Mouse (Mus musculus): ENCODE results near the gene Prr29.

The Prr29 gene

DNA sequence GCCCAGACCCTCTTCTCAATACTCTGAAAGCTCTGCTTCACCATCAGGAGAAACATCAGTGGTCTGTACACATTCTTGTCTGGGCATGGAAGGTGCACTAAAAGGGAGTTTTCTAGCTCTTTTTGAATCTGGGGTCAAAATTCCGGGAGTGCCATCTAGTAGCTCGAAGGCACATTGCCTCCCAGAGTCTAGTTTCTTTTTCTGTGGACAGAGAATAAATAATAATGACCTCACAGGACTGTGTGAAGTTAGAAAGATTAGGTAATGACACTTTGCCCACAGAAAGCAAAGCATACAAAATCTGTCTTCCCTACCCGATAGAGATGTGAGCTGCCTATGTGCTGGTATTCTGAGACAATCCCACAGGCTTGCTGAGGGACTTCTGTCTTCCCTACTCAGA, 45.2 kb downstream of the Prr29 start:
- no peak for DNase-seq

DNA sequence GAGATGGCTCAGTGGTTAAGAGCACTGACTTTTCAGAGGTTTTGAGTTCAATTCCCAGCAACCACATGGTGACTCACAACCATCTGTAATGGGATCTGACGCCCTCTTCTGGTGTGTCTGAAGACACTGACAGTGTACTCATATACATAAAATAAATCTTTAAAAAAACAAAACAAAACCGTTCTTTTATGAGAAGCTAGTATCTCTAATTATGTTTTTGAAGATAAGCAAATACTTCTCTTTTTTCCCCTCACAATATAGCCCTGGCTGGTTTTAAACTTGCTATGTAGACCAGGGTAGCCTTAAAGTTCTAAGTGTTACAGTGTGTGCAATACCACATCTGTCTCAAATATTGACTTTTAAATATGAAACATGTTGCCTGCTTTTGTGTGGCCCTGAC, 45.9 kb downstream of the Prr29 start:
- DNase-seq, result no peak

DNA sequence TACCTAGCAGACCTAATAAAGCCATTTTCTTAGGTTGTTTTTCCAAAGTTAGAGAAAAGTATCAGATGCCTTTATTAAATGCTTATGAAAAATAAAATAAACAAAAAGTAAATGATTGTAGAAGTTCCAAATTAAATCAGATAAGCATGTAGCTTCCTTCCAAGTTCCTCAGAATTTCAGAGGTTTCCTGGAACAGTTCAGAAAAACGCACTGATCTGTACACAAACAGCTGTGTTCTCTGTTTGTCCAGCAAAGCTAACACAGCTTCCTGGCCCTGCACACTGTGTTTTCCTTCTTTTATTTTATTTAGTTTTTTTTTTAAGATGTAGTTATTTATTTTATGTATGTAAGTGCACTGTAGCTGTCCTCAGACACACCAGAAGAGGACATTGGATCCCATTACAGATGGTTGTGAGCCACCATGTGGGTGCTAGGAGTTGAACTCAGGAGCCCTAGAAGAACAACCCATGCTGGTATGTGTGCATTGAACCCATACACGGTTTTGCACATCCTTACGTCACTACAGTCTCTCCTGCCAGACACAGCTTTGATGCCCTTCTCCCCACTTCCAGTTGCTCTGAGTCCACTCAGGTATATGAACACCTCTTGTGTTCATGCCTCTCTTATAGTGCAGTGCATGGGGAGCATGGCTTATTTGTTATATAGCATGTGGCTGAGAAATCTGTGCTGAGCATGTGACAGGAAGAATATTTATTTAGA, 47.5 kb downstream of the Prr29 start:
- no peak for DNase-seq

DNA sequence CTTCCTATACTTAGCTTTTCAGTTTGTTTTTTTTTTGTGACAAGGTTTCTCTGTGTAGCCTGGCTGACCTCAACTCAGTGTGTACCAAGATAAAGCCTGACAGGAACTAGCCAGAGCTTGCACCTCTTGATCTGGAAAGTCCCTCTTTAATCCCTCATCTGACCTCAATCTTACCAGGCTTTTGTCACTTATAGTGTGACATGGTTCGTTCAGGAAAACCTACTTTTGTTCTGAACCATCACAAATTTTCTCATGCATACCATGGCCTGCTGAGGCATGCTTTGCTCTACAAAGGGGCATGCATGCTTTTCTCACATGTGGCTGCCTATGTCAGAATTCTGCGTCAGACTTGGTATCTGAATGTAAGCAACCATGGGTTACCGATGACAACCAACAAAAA, 51.1 kb downstream of the Prr29 start:
- no peak for DNase-seq

DNA sequence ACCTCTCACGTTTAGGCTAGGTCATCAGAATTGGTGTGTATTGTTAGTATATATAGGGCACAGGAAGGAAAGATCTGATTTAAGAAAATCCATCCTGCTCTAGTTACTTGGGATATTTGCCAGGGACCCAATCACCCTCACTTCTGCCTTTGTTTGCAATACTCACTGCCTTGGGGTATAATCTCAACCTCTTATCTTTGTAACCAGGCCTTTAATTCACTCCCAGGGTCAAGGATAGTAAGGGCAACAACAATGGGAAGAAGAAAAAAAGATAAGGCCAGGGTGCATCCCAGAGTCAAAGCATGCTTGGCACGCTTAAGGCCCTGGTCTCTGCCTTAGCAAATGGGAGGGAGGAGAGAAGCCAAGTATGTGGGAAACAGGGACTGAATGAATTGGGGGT, 52.6 kb downstream of the Prr29 start:
- DNase-seq, result no peak

DNA sequence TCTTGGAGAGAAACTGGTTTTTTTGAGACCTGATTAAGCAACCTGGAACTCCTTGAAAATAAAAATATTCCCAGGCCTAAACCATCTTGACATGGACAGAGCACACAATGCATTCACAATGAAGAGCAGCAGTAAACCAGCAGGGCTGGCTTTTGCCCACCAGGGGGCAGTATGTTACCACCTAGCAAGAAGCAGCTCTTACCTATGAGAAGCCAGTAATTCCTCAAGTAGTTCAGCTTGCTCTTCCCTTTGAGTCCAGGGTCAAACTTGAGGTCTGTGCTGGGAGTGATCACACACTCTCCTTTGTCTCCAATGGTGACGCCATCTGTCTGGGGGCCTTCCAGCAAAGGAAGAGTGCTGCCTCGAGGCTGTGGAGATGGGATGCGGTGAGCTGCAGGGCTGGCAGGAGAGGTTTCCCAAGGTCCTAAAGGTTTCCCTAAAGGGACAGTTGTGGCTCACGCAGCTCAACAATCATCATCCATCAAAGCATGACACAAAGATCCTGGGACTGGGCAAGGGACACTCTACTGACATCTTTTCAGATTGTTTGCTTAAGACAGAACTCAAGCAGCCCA, 53.4 kb downstream of the Prr29 start:
- DNase-seq, result peak; percentile 78 to 79

DNA sequence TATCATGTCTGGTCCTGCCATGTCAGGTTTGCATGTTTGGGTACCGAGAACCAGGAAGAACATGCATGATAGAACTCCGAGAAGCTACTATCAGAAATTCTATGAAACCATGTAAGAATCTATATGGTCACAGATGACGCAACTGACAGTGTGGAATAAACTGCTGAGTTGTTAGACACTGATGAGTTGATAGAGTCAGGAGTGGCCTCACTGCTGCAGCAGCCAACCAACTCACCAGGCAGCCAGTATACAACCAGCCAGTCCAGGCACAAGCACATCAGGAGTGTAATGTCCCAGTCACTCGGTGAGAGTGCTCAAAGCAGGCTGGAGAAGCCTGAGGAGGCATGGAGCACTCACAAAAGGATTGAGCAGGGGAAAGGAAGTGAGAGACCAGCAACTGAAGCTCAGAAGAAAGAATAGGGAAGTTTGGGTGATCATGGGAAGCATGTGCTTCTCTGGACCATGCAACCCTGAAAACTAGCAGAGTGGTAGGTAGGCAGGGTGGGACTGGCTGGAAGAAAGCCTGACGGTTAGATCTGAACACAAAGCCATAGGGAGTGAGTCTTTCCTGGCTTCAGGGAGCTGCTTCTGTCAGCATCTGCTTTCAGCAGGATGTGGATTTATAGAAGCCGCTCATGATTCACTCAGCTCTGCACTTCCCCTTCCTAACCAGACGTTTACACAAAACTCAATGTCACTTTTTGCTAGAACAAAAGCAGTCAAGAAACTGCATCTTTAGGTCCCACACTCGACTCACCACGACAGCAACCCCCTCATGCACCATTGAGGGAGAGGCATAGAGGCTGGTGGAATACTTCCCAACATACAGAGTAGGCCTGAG, 54.2 kb downstream of the Prr29 start:
- no peak for DNase-seq

DNA sequence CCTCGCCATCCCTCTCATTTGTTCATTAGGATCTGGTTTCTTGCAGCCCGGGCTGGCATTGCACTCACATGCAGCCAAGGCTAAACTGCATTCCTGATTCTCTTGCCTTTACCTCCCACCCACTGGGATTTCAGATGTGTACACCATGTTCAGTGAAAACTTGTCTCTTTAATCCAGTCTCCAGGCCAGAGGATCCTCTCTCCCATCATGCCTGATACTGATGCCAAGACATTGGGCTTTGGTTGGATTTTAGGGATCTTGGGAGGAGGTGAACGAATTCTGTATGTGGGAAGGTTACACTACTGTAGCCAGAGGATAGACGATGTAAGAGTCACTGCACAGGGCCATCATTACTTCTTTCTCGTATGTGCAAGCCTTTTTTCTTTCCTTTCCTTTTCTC, 59.9 kb downstream of the Prr29 start:
- no peak for DNase-seq

DNA sequence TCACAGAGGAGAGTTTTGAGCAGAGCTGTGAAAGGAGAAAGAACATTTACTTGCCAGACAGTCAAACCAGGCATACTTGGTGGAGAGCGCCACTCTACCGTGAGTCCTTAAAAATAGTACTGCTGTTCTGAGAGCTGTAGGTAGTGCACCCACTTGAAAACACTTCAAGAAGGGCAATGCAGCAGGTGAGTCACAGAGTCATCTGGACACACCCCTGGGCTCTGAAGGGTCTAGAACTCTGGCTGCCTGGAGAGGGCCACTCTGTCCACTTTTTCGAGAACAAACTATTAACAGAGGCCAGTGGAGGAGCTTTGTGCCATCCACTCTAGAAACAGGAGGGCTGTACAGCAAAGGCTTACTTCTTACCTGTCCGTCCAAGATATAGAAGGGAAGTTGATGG, 61.2 kb downstream of the Prr29 start:
- DNase-seq, result no peak
